9 mouse cellular contexts compared by ENCODE assay signal in genomic region chr15:30927632-30928031, GRCm38 (mm10).
A peak's percentile ranks its signal among the peaks of the same experiment; 100 is the strongest.
DNase-seq lines count a peak whose midpoint lies in the region; ATAC-seq and TF ChIP-seq lines count a peak whose summit lies in the region.
"Had no signal": no experiment of that assay in that cellular context is flagged by ENCODE, and none has a peak within 500 bp of the region (broad histone marks: within the 10 kb centered on the region; RNA-seq: fewer than 3 reads in every experiment).

No protein-coding gene starts in this region.

- H3K27ac ChIP-seq in gastrocnemius, adult 2 months: no peak overlapping the region
- no peak overlapping the region for H3K27ac ChIP-seq in forebrain, embryonic 12.5 days
- H3K27ac ChIP-seq: neural tube, embryonic 12.5 days had no signal

- ATAC-seq in forebrain, embryonic 12.5 days (ENCODE audit: low FRiP score): no peak

- H3K4me1 ChIP-seq in lung, adult 2 months (ENCODE audit: control insufficient read depth, insufficient read depth, low read length): no peaks in the 10 kb centered on the region
- H3K4me1 ChIP-seq in forebrain, embryonic 12.5 days: no peaks in the 10 kb centered on the region
- H3K4me1 ChIP-seq: neural tube, embryonic 12.5 days had no signal

- TF ChIP-seq POLR2A in lung, adult 2 months (IDR thresholded peaks at IDR 0.05; ENCODE audit: borderline replicate concordance, extremely low read depth, low read depth, low read length): no peak

- H3K36me3 ChIP-seq in forebrain, embryonic 12.5 days (replicated peaks): no peaks in the 10 kb centered on the region

- intact Hi-C loops in gastrocnemius, adult 2 months (cut with DNase I): loop anchor here (1.0 to 2.0 kb wide), 2 partner anchors 223 to 340 kb away; no protein-coding TSS in a partner anchor

- peak; percentile 85 for TF ChIP-seq CTCF in gastrocnemius, adult 2 months (IDR thresholded peaks at IDR 0.05)
- TF ChIP-seq CTCF in lung, adult 2 months (IDR thresholded peaks at IDR 0.05; ENCODE audit: insufficient read depth, low read length): peak; percentile 74

- peak; percentile 36 for DNase-seq in gastrocnemius, adult 2 months
- DNase-seq in gastrocnemius, adult 8-10 months (ENCODE audit: low spot score in 2 of 2): no peak
- DNase-seq in ovary, postnatal 14 days (ENCODE audit: low spot score): peak; percentile 15
- DNase-seq in ovary, postnatal 10 days (ENCODE audit: low spot score): no peak
- DNase-seq in adrenal gland, postnatal 36 days: peak; percentile 10 to 51
- peak; percentile 29 for DNase-seq in lung, adult 2 months
- DNase-seq in MN1 (ENCODE audit: low spot score): no peak

- no peaks in the 10 kb centered on the region for H3K27me3 ChIP-seq in forebrain, embryonic 12.5 days
- H3K27me3 ChIP-seq: neural tube, embryonic 12.5 days had no signal

- WGBS in lung, adult 2 months: 44% methylated on average over 7 of the region's 7 CpGs
- 52% methylated on average over 7 of the region's 7 CpGs for WGBS in forebrain, embryonic 12.5 days

- H3K9me3 ChIP-seq in forebrain, embryonic 12.5 days: no peaks in the 10 kb centered on the region
- H3K9me3 ChIP-seq: neural tube, embryonic 12.5 days had no signal

- no peak overlapping the region for H3K4me2 ChIP-seq in forebrain, embryonic 12.5 days
- H3K4me2 ChIP-seq: neural tube, embryonic 12.5 days had no signal

- no peak overlapping the region for H3K9ac ChIP-seq in forebrain, embryonic 12.5 days
- H3K9ac ChIP-seq: neural tube, embryonic 12.5 days had no signal

- H3K4me3 ChIP-seq in gastrocnemius, adult 2 months: no peak overlapping the region
- H3K4me3 ChIP-seq in lung, adult 2 months (replicated peaks; ENCODE audit: extremely low read depth, low read depth, low read length): no peak overlapping the region
- no peak overlapping the region for H3K4me3 ChIP-seq in forebrain, embryonic 12.5 days (replicated peaks)
- H3K4me3 ChIP-seq: neural tube, embryonic 12.5 days had no signal

Comparison
In these comparisons a context has a peak if more than half of its experiments do, and no peak if none do; other contexts are left out.
1. DNase-seq: peak in gastrocnemius, adult 2 months (single experiment), ovary, postnatal 14 days (single experiment), adrenal gland, postnatal 36 days (2 of 2) and lung, adult 2 months (single experiment); none in gastrocnemius, adult 8-10 months (0 of 2), ovary, postnatal 10 days (single experiment) and MN1 (single experiment).